Mouse (Mus musculus) brain, adult 2 months (tissue): ENCODE results near the gene Nap1l4.
"Not testable (repeated sequence)": the region's sequence is repeated elsewhere in the genome, so short reads cannot be mapped to it uniquely, and the experiment has no call there.

ENCODE experiments used
- DNase-seq: peaks from one replicate; pipeline ENCODE4 v3.0.0; 2011; ENCODE audit warnings: low read depth, low spot score

The Nap1l4 gene

DNA sequence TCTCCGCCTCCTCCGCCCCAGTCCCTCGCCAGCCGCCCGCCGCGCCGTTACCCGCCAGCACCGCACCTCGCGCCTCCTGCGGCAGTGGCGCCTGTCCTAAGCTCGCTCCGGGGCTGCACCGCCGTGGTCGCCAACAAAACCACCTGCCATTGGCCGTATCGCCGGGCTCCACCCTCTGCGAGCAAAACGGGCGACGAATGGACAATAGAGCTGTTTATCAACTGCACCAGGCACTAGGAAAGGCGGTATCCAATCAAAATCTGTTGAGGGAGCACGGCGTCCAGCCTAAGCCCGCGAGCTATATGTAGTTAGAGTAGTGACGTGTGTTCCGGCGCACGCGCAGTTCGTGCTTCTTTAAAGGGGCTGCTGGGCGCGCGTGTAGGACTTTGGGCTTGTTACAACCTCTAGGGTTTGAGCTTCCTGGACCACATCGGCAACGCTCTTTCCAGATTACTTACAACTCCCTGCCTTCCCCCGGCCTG is at the start of gene Nap1l4:
TSS of gene Nap1l4 (minus strand) at position 131 of the 482 bp plus-strand sequence.
- DNase-seq = peak; percentile 100

DNA sequence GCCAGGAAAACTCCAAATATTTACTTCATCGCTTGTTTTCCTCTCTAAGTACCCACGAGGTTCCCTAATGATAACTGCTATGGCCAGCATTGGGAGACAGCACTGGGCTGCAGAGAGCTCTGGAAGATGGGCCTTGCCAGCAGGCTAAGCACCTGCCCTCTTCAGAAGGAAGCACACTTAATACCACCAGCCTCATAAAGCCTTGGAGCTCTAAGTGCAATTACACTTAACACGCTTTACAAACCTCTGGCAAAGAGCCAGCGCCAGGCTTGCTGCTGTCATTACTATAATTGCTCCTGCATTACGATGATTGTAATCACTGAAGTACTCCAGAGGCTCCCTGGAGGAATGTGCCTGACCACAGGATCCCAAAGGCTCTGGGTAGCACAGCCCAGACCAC is 46.0 kb upstream of the Nap1l4 start:
- peak; percentile 42 for DNase-seq

DNA sequence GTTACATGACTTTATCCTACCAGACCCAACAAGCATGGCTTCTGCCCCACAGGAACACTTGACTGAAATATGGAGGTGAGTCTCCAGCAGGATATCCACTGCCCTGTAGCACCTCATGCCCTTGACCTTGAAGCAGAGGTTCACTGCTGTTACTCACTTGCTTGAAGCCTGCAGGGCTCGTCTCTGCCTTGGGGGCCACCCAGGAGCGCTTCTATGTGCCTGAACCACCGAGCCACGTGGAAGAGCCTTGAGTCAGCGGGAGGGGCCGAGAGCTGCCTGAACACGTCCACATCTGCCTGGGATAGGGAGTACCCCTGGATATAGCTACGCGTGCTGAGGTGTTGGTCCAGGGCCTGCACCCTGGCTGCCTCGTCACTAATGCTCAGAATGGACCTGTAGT is 43.3 kb upstream of the Nap1l4 start:
- no peak for DNase-seq

DNA sequence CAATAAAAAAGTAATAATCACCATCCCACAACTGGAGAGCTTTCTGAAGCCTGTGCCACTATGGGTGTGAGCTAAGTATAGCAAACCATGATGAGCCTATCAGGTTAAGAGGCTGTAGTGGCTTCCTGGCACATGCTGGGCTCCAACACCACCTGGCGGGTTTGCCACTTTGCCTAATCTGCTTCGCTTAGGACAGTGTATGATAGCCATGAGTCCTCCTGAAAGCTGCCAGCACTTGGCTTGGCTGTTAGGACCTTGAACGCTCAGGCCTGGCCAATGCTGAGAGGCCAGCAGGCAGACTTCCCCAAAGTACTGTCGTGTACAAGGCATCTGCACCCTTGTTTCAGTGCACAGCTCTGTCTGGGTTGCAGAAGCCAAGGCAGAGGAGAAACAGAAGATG is 39.1 kb upstream of the Nap1l4 start:
- peak; percentile 50 for DNase-seq

DNA sequence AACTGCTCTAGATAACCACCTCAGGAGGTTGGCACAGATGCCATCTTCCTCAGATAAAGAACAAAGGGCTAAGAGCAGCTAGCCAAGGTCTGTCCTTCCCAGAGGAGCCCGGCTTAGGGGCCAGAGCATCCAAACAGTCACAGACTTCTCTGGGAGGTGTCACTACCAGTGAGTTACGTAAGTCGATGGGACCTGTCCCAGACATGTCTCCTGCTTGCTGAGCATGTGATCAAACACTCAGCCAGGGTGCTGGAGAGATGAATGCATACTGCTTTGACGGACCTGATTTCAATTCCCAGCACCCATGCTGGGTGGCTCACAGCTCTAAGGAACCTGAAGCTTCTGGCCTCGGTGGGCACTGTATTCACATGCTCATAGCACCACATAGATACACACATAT is 38.7 kb upstream of the Nap1l4 start:
- peak; percentile 46 for DNase-seq

DNA sequence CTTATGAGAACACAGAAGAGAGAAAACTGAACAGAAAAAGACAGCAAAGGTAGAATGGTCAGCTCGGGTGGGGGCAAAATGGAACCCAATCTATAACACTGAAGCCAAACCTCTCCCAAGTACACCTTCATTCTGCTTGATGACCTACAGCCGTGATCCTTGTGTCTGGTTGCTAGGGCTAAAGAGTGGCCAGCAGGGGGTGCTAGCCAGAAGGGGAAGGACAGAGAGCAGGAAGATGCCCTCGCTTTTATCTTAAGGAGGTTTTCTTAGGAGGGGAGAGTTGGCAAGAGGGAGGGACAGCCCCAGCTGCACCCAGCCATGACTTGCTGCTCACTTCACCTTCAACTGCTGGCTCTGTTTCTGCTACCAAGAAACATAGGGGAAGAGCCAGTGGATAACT is 35.0 kb upstream of the Nap1l4 start:
- DNase-seq = peak; percentile 76

DNA sequence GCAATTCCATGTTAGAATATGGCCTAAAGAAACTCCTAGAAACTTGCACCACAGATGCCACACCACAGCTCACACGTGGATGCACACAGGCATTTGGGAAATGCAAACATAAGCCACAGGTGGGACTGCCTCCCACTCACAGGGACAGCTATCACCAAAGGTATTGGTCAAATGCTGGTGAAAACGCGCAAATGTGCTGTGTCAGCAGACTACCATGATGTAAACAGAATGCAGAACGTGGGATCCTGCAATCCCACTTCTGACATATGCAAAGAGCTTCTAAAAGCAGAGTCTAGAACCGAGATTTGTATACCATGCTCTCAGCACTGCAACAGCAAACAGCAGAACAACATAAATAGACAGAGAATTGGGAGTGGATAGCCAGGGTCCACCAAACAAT is 34.1 kb upstream of the Nap1l4 start:
- DNase-seq = no peak

DNA sequence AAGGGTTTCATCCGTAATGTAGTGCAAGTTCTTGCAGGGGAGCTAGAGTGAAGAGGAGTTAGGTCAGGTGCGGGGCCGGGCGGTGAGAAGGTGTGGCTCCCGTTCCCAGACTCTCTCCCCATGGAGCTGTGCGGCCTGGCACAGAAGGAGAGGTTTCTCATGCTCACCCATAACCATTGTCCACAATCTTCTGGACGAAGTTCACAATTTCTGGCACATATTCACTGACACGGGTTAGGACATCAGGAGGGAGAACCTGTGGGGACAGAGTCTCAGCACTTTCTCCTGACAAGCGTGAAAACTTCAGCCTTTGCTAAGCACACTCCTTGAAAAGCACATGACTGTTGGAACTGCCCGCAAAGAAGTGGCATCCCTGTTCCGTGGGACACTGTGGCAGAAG is 26.8 kb upstream of the Nap1l4 start:
- no peak for DNase-seq

DNA sequence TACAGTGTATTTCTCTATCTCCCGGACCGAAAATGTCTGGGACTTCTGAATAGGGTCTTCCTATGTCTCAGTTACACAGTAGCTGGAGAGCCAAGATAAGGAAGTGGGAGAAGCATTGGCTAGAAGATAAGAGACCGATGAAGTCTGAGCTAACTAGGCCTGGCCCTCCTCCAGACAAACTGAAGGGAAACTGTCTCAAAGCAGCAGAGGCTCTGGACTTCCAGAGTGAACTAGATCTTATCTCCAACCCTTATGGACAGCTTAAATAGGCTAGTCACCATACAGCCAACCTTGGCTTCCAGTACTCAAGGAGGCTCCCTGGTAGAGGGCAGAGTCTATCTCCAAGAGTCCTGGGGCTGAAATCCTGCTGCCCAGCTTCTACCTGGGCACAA is 16.7 kb upstream of the Nap1l4 start:
- DNase-seq = no peak

DNA sequence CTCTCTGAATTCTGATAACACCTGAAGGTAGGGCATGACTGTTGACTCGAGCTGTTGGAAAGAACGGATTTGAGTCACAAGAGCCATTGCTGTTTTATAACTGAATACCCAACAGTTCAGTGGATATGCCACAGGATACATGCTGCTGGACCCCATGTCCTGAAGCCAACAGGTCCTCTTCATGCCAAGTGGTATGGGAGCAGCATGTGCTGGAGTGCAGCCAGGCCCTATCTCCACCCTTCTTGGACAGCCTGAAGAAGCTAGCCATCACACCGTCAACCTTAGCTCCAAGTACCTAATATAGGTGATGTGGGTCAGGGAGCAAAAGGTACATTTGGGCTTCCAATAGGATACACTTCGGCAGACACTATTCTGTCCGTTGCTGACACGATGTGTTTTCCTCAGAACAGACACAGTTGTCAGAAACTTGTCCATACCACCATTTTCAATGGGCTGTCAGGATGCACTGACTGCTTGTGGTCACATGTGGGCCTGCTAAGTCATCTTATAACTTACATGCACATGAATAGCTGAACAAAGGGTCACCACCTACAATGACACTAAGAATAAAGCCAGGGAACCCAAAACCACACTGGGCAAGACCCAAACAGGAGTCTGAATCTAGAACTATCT is 16.2 kb upstream of the Nap1l4 start:
- no peak for DNase-seq

DNA sequence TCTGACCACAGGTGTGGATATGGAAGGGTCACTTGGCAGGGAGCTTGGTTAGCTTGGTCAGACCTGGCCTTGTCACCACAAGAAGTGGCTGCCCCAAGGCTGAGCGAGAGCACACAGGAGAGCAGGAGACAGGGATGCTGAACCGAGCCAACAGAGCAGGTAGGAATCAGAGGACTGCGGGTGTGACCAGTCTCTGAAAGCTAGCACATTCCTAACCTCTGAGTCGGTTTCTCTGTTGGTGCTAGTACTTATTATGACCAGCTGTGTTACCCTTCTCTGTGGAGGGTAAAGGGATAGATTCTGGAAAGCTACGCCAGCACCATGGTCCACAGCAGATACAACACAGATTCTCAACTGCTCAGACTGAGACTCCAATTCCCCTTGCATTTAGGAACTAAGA is 14.9 kb upstream of the Nap1l4 start:
- DNase-seq = no peak

DNA sequence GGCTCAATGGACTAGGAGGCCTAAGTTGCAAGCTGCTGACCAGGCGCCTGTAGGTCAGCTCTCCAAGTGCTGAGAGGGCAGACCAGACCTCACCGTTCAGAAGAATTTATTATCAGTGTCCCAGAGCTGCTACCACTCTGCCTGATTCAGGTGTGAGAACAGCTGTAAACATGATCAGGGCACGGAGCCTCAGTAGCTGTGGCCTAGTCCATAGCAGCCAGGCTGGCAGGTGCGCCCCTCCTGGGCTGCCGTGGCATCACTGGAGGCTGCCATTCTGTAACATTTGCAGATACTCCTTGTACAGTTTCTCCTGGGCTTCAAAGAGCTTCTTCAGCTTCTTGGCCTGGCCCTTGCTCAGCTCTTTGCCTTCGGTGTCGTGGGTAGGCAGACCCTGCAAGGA is 8.7 kb upstream of the Nap1l4 start:
- DNase-seq = no peak

DNA sequence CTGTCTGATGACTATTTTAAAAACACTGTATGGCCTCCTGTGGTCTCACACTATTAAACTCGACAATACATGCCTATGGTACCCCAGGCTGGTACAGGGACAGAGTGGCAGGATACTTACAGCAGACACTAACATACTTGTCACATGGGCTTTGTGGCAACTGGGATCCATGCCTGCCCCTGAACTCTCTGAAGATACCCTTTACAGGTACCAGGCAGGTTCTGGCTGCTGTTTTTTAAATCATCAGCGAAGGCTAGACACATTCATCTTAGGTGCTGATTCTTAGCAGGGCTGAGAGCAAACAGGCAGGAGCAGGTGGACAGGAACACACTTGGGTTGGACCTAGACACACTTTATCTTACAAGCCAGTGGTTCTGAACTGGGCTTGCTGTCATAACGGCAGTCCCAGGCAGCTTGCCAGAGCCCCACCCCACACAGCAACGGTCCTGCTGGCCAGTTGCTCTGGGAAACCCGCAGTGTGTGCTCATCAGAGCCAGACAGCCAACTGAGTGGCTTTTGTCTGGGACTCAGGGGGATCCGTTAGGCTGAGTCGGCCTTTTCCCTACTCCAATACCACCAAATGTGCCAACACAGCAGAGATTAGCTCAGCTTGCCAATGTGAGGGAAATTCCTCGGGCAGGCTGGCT is 8.2 kb upstream of the Nap1l4 start:
- peak; percentile 63 for DNase-seq

DNA sequence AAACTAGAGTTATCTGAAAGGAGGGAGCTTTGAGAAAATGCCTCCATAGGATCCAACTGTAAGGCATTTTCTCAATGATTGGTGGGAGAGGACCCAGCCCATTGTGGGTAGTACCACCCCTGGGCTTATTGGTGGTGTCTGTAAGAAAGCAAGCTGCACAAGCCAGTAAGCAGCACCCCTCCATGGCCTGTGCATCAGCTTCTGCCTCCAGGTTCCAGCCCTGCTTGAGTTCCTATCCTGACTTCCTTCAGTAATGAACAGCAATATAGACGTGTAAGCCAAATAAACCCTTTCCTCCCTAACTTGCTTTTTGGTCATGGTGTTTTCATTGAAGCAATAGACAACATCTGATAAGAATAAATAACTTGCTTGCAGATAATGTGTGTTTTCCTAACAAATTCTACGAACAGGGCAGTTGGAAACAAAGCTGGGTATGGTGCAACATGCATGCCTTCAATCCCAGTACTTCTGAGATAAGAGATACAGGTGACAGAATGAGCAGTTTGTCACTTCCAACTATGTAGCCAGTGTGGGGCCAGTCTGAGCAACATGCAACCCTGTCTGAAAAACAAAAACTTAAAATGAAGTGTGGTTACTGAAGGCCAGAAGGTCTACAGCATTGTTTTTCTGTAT is 798 bp upstream of the Nap1l4 start:
- DNase-seq = no peak

DNA sequence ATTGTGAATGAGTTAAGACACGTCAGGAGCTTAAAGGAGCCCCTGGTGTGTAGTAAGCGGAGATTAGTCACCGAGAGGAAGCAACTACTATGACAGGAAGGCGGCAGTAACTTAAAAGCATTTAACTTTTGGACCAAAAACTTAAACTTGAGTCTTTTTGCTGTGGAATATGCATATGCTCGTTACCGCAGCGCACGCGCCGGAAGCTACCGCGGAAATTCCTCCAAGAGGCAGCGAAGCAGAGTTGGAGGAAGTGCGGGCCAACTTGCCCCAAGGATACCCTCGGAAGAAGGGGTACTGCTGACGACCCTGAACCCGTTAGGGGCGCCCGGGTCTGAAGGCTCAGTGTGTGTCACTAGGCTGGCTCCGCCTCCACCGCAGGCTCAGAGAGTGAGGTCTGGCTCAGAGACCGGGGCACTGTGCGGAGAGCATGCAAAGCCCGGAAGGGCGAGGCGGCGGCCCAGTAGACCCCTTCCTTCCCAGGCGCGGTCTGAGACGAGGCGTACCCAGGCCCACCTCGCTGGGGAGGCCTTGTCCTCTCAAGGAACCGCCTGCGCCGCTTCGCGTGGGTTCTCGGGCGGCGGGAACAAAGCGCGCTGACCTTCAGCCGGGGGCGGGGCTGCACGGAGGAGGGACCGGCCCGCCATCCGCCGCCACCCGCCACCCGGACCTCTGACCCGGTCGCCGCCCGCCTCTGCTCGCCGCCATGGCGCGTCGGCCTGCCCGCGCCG is 510 bp downstream of the Nap1l4 start:
- peak; percentile 53 for DNase-seq

DNA sequence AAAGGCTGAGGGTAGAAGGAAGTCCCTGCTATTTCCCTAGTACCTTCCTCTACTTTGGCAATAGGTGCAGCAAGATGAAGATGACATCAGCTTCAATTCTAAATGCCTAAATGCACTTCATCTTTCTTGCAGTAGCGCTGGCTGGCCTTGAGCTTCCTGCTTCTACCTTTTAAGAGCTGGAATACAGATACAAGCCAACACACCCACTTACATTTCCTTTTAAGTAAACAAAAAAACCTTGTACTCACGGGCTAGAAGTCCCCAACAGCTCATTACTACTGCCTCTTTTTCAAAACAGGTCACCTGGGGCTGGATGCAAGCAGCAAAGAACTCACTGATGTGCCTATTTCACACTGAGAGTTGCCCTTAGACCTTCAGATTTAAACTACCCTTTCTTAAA is 2.4 kb downstream of the Nap1l4 start:
- no peak for DNase-seq

DNA sequence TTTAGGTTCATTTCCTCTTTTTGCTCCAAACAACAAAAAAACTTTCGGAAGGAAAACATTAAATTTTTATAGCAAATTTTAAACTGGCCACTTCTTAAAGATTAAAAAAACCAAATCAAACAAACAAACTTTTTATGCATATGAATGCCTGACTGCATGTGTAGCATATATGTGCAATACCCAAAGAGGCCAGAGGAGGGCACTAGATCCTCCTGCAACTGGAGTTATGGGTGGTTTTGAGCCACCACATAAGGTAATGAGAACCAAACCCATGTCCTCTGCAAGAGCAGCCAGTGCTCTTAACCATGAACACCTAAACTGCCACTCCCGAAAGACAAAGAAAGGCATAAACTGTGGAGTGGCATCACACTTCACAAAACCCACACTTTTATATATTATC is 4.5 kb downstream of the Nap1l4 start:
- DNase-seq = peak; percentile 15

DNA sequence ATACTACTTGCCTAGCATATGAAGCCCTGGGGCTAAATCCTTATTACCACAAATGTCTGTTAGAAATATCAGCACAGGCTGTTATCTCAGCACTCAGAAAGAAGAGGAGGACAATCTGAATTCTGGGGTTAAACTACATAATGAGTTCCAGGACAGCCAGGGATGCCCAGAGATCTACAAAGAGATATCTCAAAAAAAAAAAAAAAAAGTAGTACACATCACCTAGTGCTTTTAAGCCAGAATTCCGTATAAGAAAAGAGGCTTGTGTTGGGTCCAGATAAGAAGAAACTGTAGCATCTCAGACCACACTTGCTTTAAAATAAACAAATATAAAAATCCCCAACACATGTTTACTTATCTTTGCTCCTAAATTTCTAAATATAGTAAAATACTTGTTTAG is 10.2 kb downstream of the Nap1l4 start:
- no peak for DNase-seq

DNA sequence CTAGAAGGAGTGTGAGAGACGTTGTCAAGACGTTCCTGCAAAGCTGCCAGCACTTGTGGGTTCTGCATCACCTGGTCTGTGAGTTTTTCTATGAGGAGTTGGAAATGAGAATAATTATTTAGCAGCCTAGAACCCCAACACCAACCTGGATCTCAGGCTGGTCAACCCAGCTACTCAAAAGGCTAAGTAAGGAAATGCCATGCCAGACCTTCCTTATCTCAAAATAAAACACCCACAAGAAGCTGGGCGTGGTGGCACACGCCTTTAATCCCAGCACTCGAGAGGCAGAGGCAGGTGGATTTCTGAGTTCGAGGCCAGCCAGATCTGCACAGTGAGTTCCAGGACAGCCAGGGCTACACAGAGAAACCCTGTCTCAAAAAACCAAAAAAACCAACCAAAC is 10.7 kb downstream of the Nap1l4 start:
- DNase-seq = not testable (repeated sequence)

DNA sequence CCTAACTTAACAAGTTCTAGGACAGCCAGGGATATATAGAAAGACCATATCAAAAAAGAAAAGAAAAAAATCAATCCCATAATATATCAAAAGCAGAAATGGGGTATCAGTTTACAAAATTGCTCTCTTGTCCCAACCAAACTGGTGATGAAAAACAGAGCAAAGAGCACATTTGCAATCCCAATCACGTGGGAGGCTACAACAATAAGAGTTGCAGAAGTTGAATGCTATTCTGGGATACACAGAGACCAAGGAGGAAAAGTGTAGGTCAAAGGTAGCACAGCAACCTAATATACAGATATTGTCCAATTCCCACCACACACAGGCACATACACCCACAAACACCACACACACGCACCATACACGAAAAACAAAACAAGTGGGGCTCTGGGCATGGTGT is 12.7 kb downstream of the Nap1l4 start:
- no peak for DNase-seq

DNA sequence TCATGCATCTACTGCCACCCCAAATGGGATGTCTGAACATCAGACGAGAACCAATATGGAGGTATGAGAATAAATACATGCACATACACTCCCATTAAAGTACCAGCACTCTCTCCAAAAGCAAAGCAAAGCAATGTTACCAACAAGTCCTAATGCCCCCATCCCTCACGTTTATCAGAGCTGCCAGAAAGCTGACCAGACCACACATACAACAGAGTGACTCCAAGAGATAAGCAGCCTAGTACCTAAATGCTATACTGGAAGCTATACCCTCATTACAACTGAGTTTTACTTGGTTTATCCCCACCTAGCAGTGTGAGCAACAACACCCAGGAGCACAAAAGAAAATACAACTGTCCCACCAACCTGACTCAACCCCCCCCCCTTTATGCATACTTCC is 15.6 kb downstream of the Nap1l4 start:
- DNase-seq = no peak

DNA sequence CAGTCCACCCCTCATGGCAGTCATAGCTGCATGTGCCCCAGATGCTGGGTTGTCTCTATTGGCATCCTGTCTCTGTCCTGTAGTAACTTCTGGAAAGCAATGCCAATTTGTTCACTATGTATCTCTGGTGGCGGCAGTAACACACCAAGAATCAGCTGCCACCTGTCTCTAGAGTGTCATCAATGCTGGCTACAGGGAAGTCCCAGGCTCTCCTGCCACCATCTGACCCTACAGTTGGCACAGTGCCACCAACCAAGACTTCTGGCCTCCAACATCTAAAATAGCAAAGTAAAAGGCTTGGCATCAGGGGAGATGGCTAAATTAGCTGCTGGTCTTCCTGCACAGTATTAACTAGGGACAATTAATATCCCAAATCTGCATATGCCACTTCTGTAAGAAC is 16.5 kb downstream of the Nap1l4 start:
- peak; percentile 32 for DNase-seq
